Mouse (Mus musculus) neural tube, embryonic 15.5 days (tissue): ENCODE results near the gene Kcnk1. TPM values are rescaled to one million over a fixed set of nuclear protein-coding genes. Genes with fewer than 3 reads are reported as not detected.
A peak's percentile ranks its signal among the peaks of the same experiment; 100 is the strongest.

Experiments
- ATAC-seq: fragments of 200-750 bp; cut with Nextera tagmentation; 2 replicates; pipeline ENCODE4 v1.8.0; 2017; ENCODE audit warnings: mild to moderate bottlenecking, moderate TSS enrichment, moderate library complexity; ENCODE audit not compliant: low FRiP score
- H3K27ac ChIP-seq: fragments of 300-500 bp; sonication (generic); replicated peaks from 2 replicates; pipeline ENCODE4 v1.5.1; 2015; ENCODE audit warnings: mild to moderate bottlenecking, inconsistent platforms
- H3K27me3 ChIP-seq: fragments of 300-500 bp; sonication (generic); replicated peaks from 2 replicates; pipeline ENCODE4 v1.6.1; 2015; ENCODE audit warnings: inconsistent platforms
- H3K36me3 ChIP-seq: fragments of 300-500 bp; sonication (generic); 2 replicates; pipeline ENCODE4 v1.6.1; 2015; ENCODE audit warnings: inconsistent platforms
- H3K4me1 ChIP-seq: fragments of 300-500 bp; sonication (generic); 2 replicates; pipeline ENCODE4 v1.6.1; 2015; ENCODE audit warnings: inconsistent platforms
- H3K4me2 ChIP-seq: fragments of 300-500 bp; sonication (generic); 2 replicates; pipeline ENCODE4 v1.6.1; 2015; ENCODE audit warnings: inconsistent platforms, mild to moderate bottlenecking, moderate library complexity
- H3K4me3 ChIP-seq: fragments of 300-500 bp; sonication (generic); replicated peaks from 2 replicates; pipeline ENCODE4 v1.5.1; 2015; ENCODE audit warnings: mild to moderate bottlenecking, inconsistent platforms
- H3K9ac ChIP-seq: fragments of 300-500 bp; sonication (generic); replicated peaks from 2 replicates; pipeline ENCODE4 v1.6.1; 2015; ENCODE audit warnings: mild to moderate bottlenecking, inconsistent platforms
- H3K9me3 ChIP-seq: fragments of 300-500 bp; sonication (generic); replicated peaks from 2 replicates; pipeline ENCODE4 v1.6.1; 2016; ENCODE audit warnings: inconsistent platforms
- WGBS: fragments of 180-500 bp; shearing (Covaris S2); methylation state at CpG from one replicate; pipeline ENCODE4 v1.1.7; 2015; ENCODE audit warnings: mixed read lengths; 5-methylcytosine and 5-hydroxymethylcytosine counted together
- polyA plus RNA-seq: library from polyadenylated mRNA; unstranded; fragments of >200 nt; fragmentation: Nextera tagmentation; extraction: Ambion mirVana; gene quantifications from 2 replicates; pipeline ENCODE4 v1.2.1, GENCODE M21; 2015

The Kcnk1 gene
- polyA plus RNA-seq, 1 experiment from 2014 or later, result 23.9 TPM

DNA sequence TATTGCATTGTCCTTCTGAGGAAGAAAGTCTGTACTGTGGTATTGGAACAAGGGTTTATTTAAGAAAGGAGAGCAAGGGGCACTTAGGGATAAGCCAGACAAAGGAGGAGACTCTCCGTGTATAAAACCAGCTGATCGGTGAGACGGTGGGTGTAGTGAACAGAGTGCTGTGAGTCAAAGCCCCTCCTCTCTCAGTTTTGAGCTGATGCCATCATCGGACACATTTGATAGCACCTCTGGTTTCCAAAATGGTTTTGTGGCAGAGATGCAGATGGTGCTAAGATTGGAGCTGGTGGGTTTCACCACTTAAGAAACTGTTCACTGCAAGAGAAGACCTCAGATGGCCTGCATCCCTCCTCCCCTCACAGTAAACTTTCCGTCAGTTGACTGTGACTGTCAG, 2.6 kb downstream of the Kcnk1 start:
- Histone ChIP-seq H3K4me1 (peaks cover 37% of the 10 kb centered on the region), H3K9me3 (no peaks in the 10 kb centered on the region), H3K27me3 (peaks cover 19% of the 10 kb centered on the region; the same call in 1 of the 2 replicates), H3K36me3 (no peaks in the 10 kb centered on the region), H3K27ac (no peak overlapping the region), H3K4me2 (peak overlapping the region; percentile 89), H3K4me3 (peak overlapping the region; percentile 65), H3K9ac (no peak overlapping the region; the same call in 1 of the 2 replicates)
- ATAC-seq, result no peak
- 69% methylated on average over 5 of the region's 5 CpGs for WGBS

DNA sequence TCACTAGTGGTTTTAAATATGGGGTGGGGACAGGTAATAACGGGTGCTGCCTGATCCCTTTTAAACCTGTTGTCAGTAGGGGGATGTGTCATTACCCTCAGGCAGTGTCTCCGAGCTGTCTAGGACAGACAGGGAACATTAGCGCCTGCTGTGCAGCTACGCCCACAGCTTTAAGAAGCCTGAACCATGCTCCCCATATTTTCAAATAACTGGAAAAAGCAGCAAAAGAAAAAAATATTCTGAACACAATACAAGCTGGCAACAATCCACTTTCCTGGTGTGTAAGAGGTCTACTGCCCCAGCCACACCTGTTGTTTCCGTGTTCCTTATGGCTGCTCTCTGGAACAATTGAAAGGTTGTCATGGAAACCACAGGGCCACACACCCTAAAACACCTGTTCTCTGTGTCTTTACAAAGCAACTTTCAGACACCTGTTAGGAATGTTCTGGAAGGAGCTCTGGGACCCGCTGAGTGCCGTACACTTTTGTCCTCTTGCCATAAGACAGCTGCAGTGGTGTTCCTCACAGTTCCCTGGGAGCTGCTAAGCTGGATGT, 4.9 kb downstream of the Kcnk1 start:
- ATAC-seq, result no peak
- Histone ChIP-seq H3K27me3 (0 out of 2 replicates have a peak, but pooled peaks cover 8% of the 10 kb centered on the region), H3K36me3 (no peaks in the 10 kb centered on the region), H3K4me2 (no peak overlapping the region), H3K9ac (no peak overlapping the region), H3K9me3 (no peaks in the 10 kb centered on the region), H3K4me3 (no peak overlapping the region), H3K4me1 (peaks cover 32% of the 10 kb centered on the region), H3K27ac (no peak overlapping the region)
- WGBS, result 65% methylated on average over 7 of the region's 7 CpGs

DNA sequence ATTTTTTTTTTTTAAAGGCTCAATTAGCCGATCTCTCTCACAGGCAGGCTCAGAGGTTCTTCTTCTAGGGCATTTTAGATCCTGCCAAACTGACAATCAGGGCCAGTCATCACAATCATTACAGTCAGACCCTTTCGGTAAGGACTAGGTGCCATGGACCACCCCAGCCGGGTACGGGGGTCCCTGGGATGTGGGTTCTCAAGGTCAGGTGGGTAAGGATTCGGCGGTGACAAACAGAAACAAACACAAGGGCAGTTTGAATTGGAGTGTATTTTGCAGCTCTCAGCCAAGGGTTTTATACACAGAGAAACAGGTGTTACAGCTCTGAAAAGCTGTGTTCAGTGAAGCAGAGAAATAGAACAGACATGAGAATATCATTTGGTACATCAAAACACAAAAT, 8.6 kb downstream of the Kcnk1 start:
- Histone ChIP-seq H3K36me3 (no peaks in the 10 kb centered on the region), H3K27me3 (no peaks in the 10 kb centered on the region), H3K9me3 (no peaks in the 10 kb centered on the region), H3K4me3 (no peak overlapping the region), H3K4me1 (peaks cover under 1% of the 10 kb centered on the region; the same call in 1 of the 2 replicates), H3K4me2 (no peak overlapping the region), H3K27ac (no peak overlapping the region), H3K9ac (no peak overlapping the region)
- WGBS, result 95% methylated on average over 6 of the region's 6 CpGs
- no peak for ATAC-seq

- Histone ChIP-seq H3K27me3 (no peaks in the 10 kb centered on the region), H3K4me3 (no peak overlapping the region), H3K27ac (no peak overlapping the region), H3K36me3 (no peaks in the 10 kb centered on the region), H3K9me3 (no peaks in the 10 kb centered on the region), H3K4me2 (no peak overlapping the region), H3K9ac (no peak overlapping the region), H3K4me1 (peaks cover 3% of the 10 kb centered on the region; the same call in 1 of the 2 replicates)
- no peak for ATAC-seq
- WGBS, result 86% methylated on average over 7 of the region's 7 CpGs
Measured at GRCm38 (mm10) chr8:126004953-126005352, 10.0 kb downstream of the Kcnk1 start.

GRCm38 (mm10) chr8:126006310-126006990, 11.5 kb downstream of the Kcnk1 start:
- Histone ChIP-seq H3K4me3 (no peak overlapping the region), H3K27ac (no peak overlapping the region), H3K4me1 (peaks cover 3% of the 10 kb centered on the region; the same call in 1 of the 2 replicates), H3K27me3 (no peaks in the 10 kb centered on the region), H3K9ac (no peak overlapping the region), H3K4me2 (no peak overlapping the region), H3K9me3 (no peaks in the 10 kb centered on the region), H3K36me3 (no peaks in the 10 kb centered on the region)
- ATAC-seq, result no peak
- 83% methylated on average over 11 of the region's 11 CpGs for WGBS

- peaks cover 3% of the 10 kb centered on the region; the same call in 1 of the 2 replicates for H3K4me1 ChIP-seq
- WGBS, result 77% methylated on average over 19 of the region's 19 CpGs
- no peaks in the 10 kb centered on the region for H3K36me3 ChIP-seq
- no peak overlapping the region for H3K4me3 ChIP-seq
- H3K9ac ChIP-seq, result no peak overlapping the region
- ATAC-seq, result no peak
- no peak overlapping the region for H3K27ac ChIP-seq
- no peak overlapping the region for H3K4me2 ChIP-seq
- H3K27me3 ChIP-seq, result no peaks in the 10 kb centered on the region
- H3K9me3 ChIP-seq, result no peaks in the 10 kb centered on the region
Measured at GRCm38 (mm10) chr8:126007538-126008330, 12.8 kb downstream of the Kcnk1 start.

DNA sequence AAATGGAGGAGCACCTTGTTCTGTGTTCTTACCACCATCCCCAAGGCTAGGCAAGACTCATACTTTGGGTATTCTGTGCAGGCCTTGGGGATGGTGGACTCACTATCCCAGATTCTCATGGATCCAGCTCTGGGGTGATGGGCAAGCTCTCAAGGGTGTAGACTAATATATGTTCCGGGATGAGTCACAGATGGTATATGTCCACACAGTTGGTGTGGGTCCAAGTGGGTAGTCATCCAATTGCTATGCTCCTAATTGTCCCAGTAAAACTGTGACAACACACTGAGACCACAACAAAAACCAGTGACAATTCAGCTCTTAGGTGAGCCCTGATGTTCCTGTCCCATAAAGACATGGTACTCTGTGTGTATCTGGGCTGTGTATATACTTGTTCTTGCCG, 14.0 kb downstream of the Kcnk1 start:
- Histone ChIP-seq H3K9me3 (no peaks in the 10 kb centered on the region), H3K27ac (no peak overlapping the region), H3K4me2 (no peak overlapping the region), H3K27me3 (no peaks in the 10 kb centered on the region), H3K9ac (no peak overlapping the region), H3K4me1 (peaks cover 3% of the 10 kb centered on the region; the same call in 1 of the 2 replicates), H3K36me3 (no peaks in the 10 kb centered on the region), H3K4me3 (no peak overlapping the region)
- WGBS, result 88% methylated on average over 2 of the region's 2 CpGs
- ATAC-seq, result no peak

DNA sequence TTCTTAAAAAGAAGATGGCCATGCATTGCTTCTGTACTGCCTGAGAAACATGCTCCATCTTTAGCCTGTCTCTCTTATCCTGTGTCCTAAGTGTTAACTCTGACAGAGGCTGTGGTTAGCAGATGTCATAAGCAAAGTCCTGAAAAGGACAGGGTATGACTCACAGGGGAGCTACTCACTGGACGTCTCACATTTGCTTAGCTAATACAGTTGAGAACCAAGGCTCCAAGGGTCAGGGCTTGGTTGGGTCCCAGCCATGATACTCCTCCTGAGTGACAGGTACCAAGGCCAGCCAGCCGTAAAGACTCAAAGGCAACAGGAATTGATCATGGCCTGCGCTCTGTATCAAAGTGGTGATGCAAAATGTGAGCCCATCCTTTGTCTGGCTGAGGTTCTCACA, 15.9 kb downstream of the Kcnk1 start:
- Histone ChIP-seq H3K9me3 (no peaks in the 10 kb centered on the region), H3K27ac (no peak overlapping the region), H3K36me3 (no peaks in the 10 kb centered on the region), H3K4me2 (no peak overlapping the region), H3K4me3 (no peak overlapping the region), H3K9ac (no peak overlapping the region), H3K4me1 (peaks cover 3% of the 10 kb centered on the region; the same call in 1 of the 2 replicates), H3K27me3 (no peaks in the 10 kb centered on the region)
- 87% methylated on average over 3 of the region's 3 CpGs for WGBS
- ATAC-seq, result no peak

DNA sequence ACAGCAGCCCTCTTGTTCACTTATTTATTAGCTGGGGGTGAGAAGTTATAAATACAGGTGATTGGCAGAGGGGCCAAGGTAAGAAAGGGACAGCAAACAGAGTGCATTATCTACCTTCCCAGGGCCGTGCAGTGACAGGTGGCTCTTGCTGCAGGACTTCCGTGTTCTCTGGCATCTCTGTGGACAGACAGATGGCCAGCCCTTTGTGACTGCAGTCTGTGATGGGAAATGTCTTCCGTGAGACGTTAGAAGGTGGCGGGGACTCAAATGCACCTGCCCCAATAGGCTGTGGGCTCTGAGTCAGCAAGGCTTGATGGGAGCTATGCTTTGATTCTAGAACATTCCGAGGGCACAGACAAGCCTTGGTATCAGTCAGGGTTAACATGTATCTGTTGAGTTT, 17.4 kb downstream of the Kcnk1 start:
- no peak for ATAC-seq

DNA sequence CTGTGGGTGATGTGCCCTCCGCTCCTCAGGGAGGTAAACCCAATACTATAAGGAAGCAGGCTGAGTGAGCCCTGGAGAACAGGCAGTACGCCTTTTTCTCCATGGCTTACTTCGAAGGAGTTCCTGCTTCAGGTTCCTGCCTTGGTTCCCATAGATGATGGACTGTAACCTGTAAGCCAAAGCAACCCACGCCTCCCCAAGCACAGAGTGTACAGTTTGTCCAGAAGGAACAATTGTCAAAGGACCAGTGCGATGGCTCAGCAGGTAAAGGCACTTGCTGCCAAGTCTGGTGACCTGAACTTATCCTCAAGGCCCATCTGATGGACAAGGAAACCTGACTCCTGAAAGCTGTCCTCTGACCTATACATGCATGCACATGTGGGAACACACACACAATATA, 18.7 kb downstream of the Kcnk1 start:
- no peak overlapping the region for H3K4me3 ChIP-seq
- no peaks in the 10 kb centered on the region for H3K27me3 ChIP-seq
- H3K4me1 ChIP-seq, result peaks cover 1% of the 10 kb centered on the region; the same call in 1 of the 2 replicates
- H3K36me3 ChIP-seq, result no peaks in the 10 kb centered on the region
- no peak overlapping the region for H3K27ac ChIP-seq
- no peaks in the 10 kb centered on the region for H3K9me3 ChIP-seq
- ATAC-seq, result no peak
- no peak overlapping the region for H3K4me2 ChIP-seq
- 92% methylated on average over 5 of the region's 5 CpGs for WGBS
- H3K9ac ChIP-seq, result no peak overlapping the region

More for the DNA sequence above, 17.4 kb downstream of the Kcnk1 start:
- WGBS, result 84% methylated on average over 6 of the region's 6 CpGs
- Histone ChIP-seq H3K4me1 (peaks cover 3% of the 10 kb centered on the region; the same call in 1 of the 2 replicates), H3K27me3 (no peaks in the 10 kb centered on the region), H3K4me2 (no peak overlapping the region), H3K36me3 (no peaks in the 10 kb centered on the region), H3K27ac (no peak overlapping the region), H3K9ac (no peak overlapping the region), H3K9me3 (no peaks in the 10 kb centered on the region), H3K4me3 (no peak overlapping the region)

DNA sequence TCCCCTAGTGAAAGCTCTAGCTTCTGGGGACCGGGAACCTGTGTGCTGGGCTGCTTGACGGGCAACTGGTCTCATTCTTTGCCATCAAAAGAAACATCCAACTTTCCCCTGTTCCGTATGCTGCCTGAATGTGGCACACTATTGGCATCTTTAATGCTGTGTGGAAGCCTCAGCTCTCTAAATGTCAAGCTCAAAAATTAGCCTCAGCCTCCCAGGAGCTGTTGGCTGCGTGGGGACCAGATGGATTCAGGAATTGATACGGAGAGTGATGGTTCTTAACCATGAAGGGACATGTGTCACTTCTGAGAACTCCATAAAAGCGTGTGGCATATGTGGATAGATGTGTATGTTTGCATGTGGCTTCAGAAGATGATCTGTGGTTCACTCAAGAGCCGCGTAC, 27.0 kb downstream of the Kcnk1 start:
- no peak overlapping the region for H3K4me2 ChIP-seq
- 89% methylated on average over 8 of the region's 8 CpGs for WGBS
- ATAC-seq, result no peak
- H3K36me3 ChIP-seq, result 0 out of 2 replicates have a peak, but pooled peaks cover 4% of the 10 kb centered on the region
- H3K9ac ChIP-seq, result no peak overlapping the region
- no peak overlapping the region for H3K27ac ChIP-seq
- H3K4me3 ChIP-seq, result no peak overlapping the region
- H3K27me3 ChIP-seq, result no peaks in the 10 kb centered on the region
- H3K4me1 ChIP-seq, result no peaks in the 10 kb centered on the region
- no peaks in the 10 kb centered on the region for H3K9me3 ChIP-seq
